Mouse (Mus musculus) gastrocnemius, postnatal 14 days (tissue): ENCODE measurements around the gene Pamr1. TPM values are rescaled to one million over a fixed set of nuclear protein-coding genes. Genes with fewer than 3 reads are reported as not detected.

Source experiments
- total RNA-seq, 2 experiments: library from RNA; stranded (reverse); gene quantifications; 2 replicates each; pipeline ENCODE4 v1.2.3; 2021

Pamr1 gene
- total RNA-seq, 2 experiments from 2014 or later: 11.0 to 14.2 TPM

Other genes with a start within 250 kb of the Pamr1 start
- 10 to 100 TPM; 15.7 to 19.8 TPM for gene Trim44, start 142.2 kb upstream of the Pamr1 start, total RNA-seq
- 1 to 10 TPM; 1.4 to 2.3 TPM for gene Fjx1, start 97.5 kb upstream of the Pamr1 start, total RNA-seq
- gene Slc1a2, start 108.6 kb downstream of the Pamr1 start, total RNA-seq: under 1 TPM; 0.31 to 0.40 TPM